Mouse (Mus musculus) E14TG2a.4 (cell line): Measurements from ENCODE around the gene Ern1.

ENCODE experiments used
- CTCF ChIP-seq: conservative IDR thresholded peaks from 2 replicates; pipeline ENCODE4 v1.5.1; 2014; ENCODE audit warnings: low read length
- NANOG ChIP-seq: IDR thresholded peaks from 2 replicates; pipeline ENCODE4 v1.6.1; 2014; ENCODE audit warnings: borderline replicate concordance, low read length, mixed read lengths

DNA sequence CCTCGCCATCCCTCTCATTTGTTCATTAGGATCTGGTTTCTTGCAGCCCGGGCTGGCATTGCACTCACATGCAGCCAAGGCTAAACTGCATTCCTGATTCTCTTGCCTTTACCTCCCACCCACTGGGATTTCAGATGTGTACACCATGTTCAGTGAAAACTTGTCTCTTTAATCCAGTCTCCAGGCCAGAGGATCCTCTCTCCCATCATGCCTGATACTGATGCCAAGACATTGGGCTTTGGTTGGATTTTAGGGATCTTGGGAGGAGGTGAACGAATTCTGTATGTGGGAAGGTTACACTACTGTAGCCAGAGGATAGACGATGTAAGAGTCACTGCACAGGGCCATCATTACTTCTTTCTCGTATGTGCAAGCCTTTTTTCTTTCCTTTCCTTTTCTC, 62.5 kb downstream of the Ern1 start:
- TF ChIP-seq CTCF = no peak
- no peak for TF ChIP-seq NANOG
